Mouse (Mus musculus) embryonic facial prominence, embryonic 11.5 days (tissue): Measurements from ENCODE around the gene Ehd4. TPM values are rescaled to one million over a fixed set of nuclear protein-coding genes. Genes with fewer than 3 reads are reported as not detected.

Source experiments
- ATAC-seq: fragments of 200-750 bp; cut with Nextera tagmentation; replicated peaks from 2 replicates; pipeline ENCODE4 v1.8.0; 2017; ENCODE audit warnings: low read depth; ENCODE audit not compliant: insufficient number of reproducible peaks, low FRiP score, low TSS enrichment
- DNase-seq: peaks from one replicate; pipeline ENCODE4 v3.0.0-alpha.2; 2015; ENCODE audit warnings: low spot score
- H3K27ac ChIP-seq: fragments of 300-500 bp; sonication (generic); replicated peaks from 2 replicates; pipeline ENCODE4 v1.5.1; 2014; ENCODE audit warnings: mild to moderate bottlenecking, low read depth, low read length, control low read depth
- H3K27me3 ChIP-seq: fragments of 300-500 bp; sonication (generic); 2 replicates; pipeline ENCODE4 v1.6.1; 2014; ENCODE audit warnings: mild to moderate bottlenecking, low read length, moderate library complexity, mixed read lengths; ENCODE audit not compliant: control insufficient read depth, insufficient read depth
- H3K36me3 ChIP-seq: fragments of 300-500 bp; sonication (generic); replicated peaks from 2 replicates; pipeline ENCODE4 v1.6.1; 2014; ENCODE audit warnings: low read depth, mild to moderate bottlenecking, low read length, moderate library complexity, mixed read lengths; ENCODE audit not compliant: control insufficient read depth, insufficient read depth
- H3K4me1 ChIP-seq: fragments of 300-500 bp; sonication (generic); 2 replicates; pipeline ENCODE4 v1.6.1; 2014; ENCODE audit warnings: low read length, mixed read lengths; ENCODE audit not compliant: control insufficient read depth, insufficient read depth
- H3K4me2 ChIP-seq: fragments of 300-500 bp; sonication (generic); 2 replicates; pipeline ENCODE4 v1.6.1; 2014; ENCODE audit warnings: low read depth, mild to moderate bottlenecking, control low read depth, low read length, moderate library complexity
- H3K4me3 ChIP-seq: fragments of 300-500 bp; sonication (generic); 2 replicates; pipeline ENCODE4 v1.5.1; 2014; ENCODE audit warnings: low read depth, low read length, control low read depth
- H3K9ac ChIP-seq: fragments of 300-500 bp; sonication (generic); replicated peaks from 2 replicates; pipeline ENCODE4 v1.6.1; 2014; ENCODE audit warnings: mild to moderate bottlenecking, control low read depth, low read length
- H3K9me3 ChIP-seq: fragments of 300-500 bp; sonication (generic); replicated peaks from 2 replicates; pipeline ENCODE4 v1.6.1; 2016; ENCODE audit warnings: mild to moderate bottlenecking, low read length, inconsistent platforms, mixed read lengths; ENCODE audit not compliant: control insufficient read depth
- WGBS: fragments of 180-500 bp; shearing (Covaris S2); extraction: QIAGEN DNeasy Blood & Tissue Kit; methylation state at CpG from one replicate; pipeline ENCODE4 v1.1.7; 2014; 5-methylcytosine and 5-hydroxymethylcytosine counted together
- polyA plus RNA-seq: library from polyadenylated mRNA; unstranded; fragments of >200 nt; fragmentation: Nextera tagmentation; extraction: Ambion mirVana; gene quantifications from 2 replicates; pipeline ENCODE4 v1.2.1, GENCODE M21; 2014

Gene Ehd4
- polyA plus RNA-seq, 1 experiment from 2014 or later, result 11.9 TPM

GRCm38 (mm10) chr2:120116362-120116761, 38.0 kb downstream of the Ehd4 start:
- no peak for DNase-seq
- ATAC-seq, result no peak
- H3K9me3 ChIP-seq, result no peaks in the 10 kb centered on the region
- H3K27ac ChIP-seq, result no peak overlapping the region
- no peak overlapping the region for H3K4me2 ChIP-seq
- H3K9ac ChIP-seq, result no peak overlapping the region
- 74% methylated on average over 1 of the region's 1 CpGs for WGBS
- no peaks in the 10 kb centered on the region for H3K4me1 ChIP-seq
- H3K4me3 ChIP-seq, result no peak overlapping the region
- no peaks in the 10 kb centered on the region for H3K27me3 ChIP-seq
- no peaks in the 10 kb centered on the region for H3K36me3 ChIP-seq

- Histone ChIP-seq H3K9me3 (no peaks in the 10 kb centered on the region), H3K27me3 (no peaks in the 10 kb centered on the region), H3K27ac (no peak overlapping the region), H3K4me2 (no peak overlapping the region), H3K9ac (no peak overlapping the region), H3K4me1 (no peaks in the 10 kb centered on the region), H3K36me3 (no peaks in the 10 kb centered on the region), H3K4me3 (no peak overlapping the region)
- 58% methylated on average over 4 of the region's 4 CpGs for WGBS
- DNase-seq, result no peak
- no peak for ATAC-seq
Measured at GRCm38 (mm10) chr2:120114977-120115376, 39.4 kb downstream of the Ehd4 start.

- no peak overlapping the region for H3K27ac ChIP-seq
- no peaks in the 10 kb centered on the region for H3K9me3 ChIP-seq
- ATAC-seq, result no peak
- H3K27me3 ChIP-seq, result no peaks in the 10 kb centered on the region
- WGBS, result 88% methylated on average over 3 of the region's 3 CpGs
- no peaks in the 10 kb centered on the region for H3K36me3 ChIP-seq
- DNase-seq, result no peak
- H3K4me2 ChIP-seq, result no peak overlapping the region
- no peak overlapping the region for H3K4me3 ChIP-seq
- no peak overlapping the region for H3K9ac ChIP-seq
- no peaks in the 10 kb centered on the region for H3K4me1 ChIP-seq
Measured at GRCm38 (mm10) chr2:120113963-120114362, 40.4 kb downstream of the Ehd4 start.

- DNase-seq, result no peak
- WGBS, result 90% methylated on average over 6 of the region's 6 CpGs
Measured at GRCm38 (mm10) chr2:120113476-120113875, 40.9 kb downstream of the Ehd4 start.

GRCm38 (mm10) chr2:120111596-120111995, 42.8 kb downstream of the Ehd4 start:
- no peak overlapping the region for H3K4me3 ChIP-seq
- 67% methylated on average over 4 of the region's 4 CpGs for WGBS
- no peak overlapping the region for H3K4me2 ChIP-seq
- DNase-seq (no peak), ATAC-seq (no peak)
- H3K36me3 ChIP-seq, result no peaks in the 10 kb centered on the region
- H3K9ac ChIP-seq, result no peak overlapping the region
- no peak overlapping the region for H3K27ac ChIP-seq
- H3K9me3 ChIP-seq, result no peaks in the 10 kb centered on the region
- no peaks in the 10 kb centered on the region for H3K4me1 ChIP-seq
- H3K27me3 ChIP-seq, result no peaks in the 10 kb centered on the region

More at GRCm38 (mm10) chr2:120113476-120113875, 40.9 kb downstream of the Ehd4 start:
- ATAC-seq, result no peak
- Histone ChIP-seq H3K36me3 (no peaks in the 10 kb centered on the region), H3K4me2 (no peak overlapping the region), H3K9me3 (no peaks in the 10 kb centered on the region), H3K4me3 (no peak overlapping the region), H3K4me1 (no peaks in the 10 kb centered on the region), H3K27me3 (no peaks in the 10 kb centered on the region), H3K27ac (no peak overlapping the region), H3K9ac (no peak overlapping the region)

GRCm38 (mm10) chr2:120111172-120111571, 43.2 kb downstream of the Ehd4 start:
- DNase-seq, result no peak
- no peaks in the 10 kb centered on the region for H3K27me3 ChIP-seq
- no peak overlapping the region for H3K4me2 ChIP-seq
- H3K27ac ChIP-seq, result no peak overlapping the region
- H3K9me3 ChIP-seq, result no peaks in the 10 kb centered on the region
- H3K36me3 ChIP-seq, result no peaks in the 10 kb centered on the region
- no peaks in the 10 kb centered on the region for H3K4me1 ChIP-seq
- no peak for ATAC-seq
- H3K9ac ChIP-seq, result no peak overlapping the region
- no peak overlapping the region for H3K4me3 ChIP-seq
- WGBS, result 71% methylated on average over 3 of the region's 3 CpGs

- H3K27me3 ChIP-seq, result no peaks in the 10 kb centered on the region
- no peak for DNase-seq
- no peaks in the 10 kb centered on the region for H3K9me3 ChIP-seq
- no peak overlapping the region for H3K27ac ChIP-seq
- H3K4me1 ChIP-seq, result no peaks in the 10 kb centered on the region
- H3K9ac ChIP-seq, result no peak overlapping the region
- H3K36me3 ChIP-seq, result no peaks in the 10 kb centered on the region
- 88% methylated on average over 4 of the region's 4 CpGs for WGBS
- no peak overlapping the region for H3K4me2 ChIP-seq
- no peak overlapping the region for H3K4me3 ChIP-seq
- no peak for ATAC-seq
Measured at GRCm38 (mm10) chr2:120108077-120108476, 46.3 kb downstream of the Ehd4 start.

- DNase-seq, result no peak
- ATAC-seq, result no peak
- no peak overlapping the region for H3K4me3 ChIP-seq
- H3K4me2 ChIP-seq, result no peak overlapping the region
- no peaks in the 10 kb centered on the region for H3K9me3 ChIP-seq
- no peak overlapping the region for H3K9ac ChIP-seq
- no peak overlapping the region for H3K27ac ChIP-seq
- 87% methylated on average over 2 of the region's 2 CpGs for WGBS
- H3K4me1 ChIP-seq, result no peaks in the 10 kb centered on the region
- H3K27me3 ChIP-seq, result no peaks in the 10 kb centered on the region
- H3K36me3 ChIP-seq, result no peaks in the 10 kb centered on the region
Measured at GRCm38 (mm10) chr2:120107446-120107845, 47.0 kb downstream of the Ehd4 start.
